Mouse (Mus musculus) hindbrain, embryonic 11.5 days (tissue): Measurements from ENCODE around the gene Spn. TPM values are rescaled to one million over a fixed set of nuclear protein-coding genes. Genes with fewer than 3 reads are reported as not detected.
A peak's percentile ranks its signal among the peaks of the same experiment; 100 is the strongest.

Experiments
- ATAC-seq: fragments of 200-750 bp; cut with Nextera tagmentation; 2 replicates; pipeline ENCODE4 v1.8.0; 2017; ENCODE audit warnings: mild to moderate bottlenecking, moderate TSS enrichment, moderate library complexity; ENCODE audit not compliant: low FRiP score
- DNase-seq: peaks from one replicate; pipeline ENCODE4 v3.0.0-alpha.2; 2015; ENCODE audit warnings: low spot score
- H3K27ac ChIP-seq: fragments of 300-500 bp; sonication (generic); 2 replicates; pipeline ENCODE4 v1.5.1; 2014; ENCODE audit warnings: mild to moderate bottlenecking, low read depth, low read length
- H3K27me3 ChIP-seq: fragments of 300-500 bp; sonication (generic); 2 replicates; pipeline ENCODE4 v1.6.1; 2014; ENCODE audit warnings: mild to moderate bottlenecking, low read length, moderate library complexity, mixed read lengths; ENCODE audit not compliant: control insufficient read depth, insufficient read depth
- H3K36me3 ChIP-seq: fragments of 300-500 bp; sonication (generic); 2 replicates; pipeline ENCODE4 v1.6.1; 2014; ENCODE audit warnings: mild to moderate bottlenecking, low read length, moderate library complexity, mixed read lengths; ENCODE audit not compliant: control insufficient read depth, insufficient read depth
- H3K4me1 ChIP-seq: fragments of 300-500 bp; sonication (generic); replicated peaks from 2 replicates; pipeline ENCODE4 v1.6.1; 2014; ENCODE audit warnings: low read length, mixed read lengths; ENCODE audit not compliant: control insufficient read depth, insufficient read depth
- H3K4me2 ChIP-seq: fragments of 300-500 bp; sonication (generic); replicated peaks from 2 replicates; pipeline ENCODE4 v1.6.1; 2014; ENCODE audit warnings: mild to moderate bottlenecking, low read depth, low read length
- H3K4me3 ChIP-seq: fragments of 300-500 bp; sonication (generic); 2 replicates; pipeline ENCODE4 v1.5.1; 2014; ENCODE audit warnings: low read depth, low read length
- H3K9ac ChIP-seq: fragments of 300-500 bp; sonication (generic); 2 replicates; pipeline ENCODE4 v1.6.1; 2014; ENCODE audit warnings: low read depth, low read length
- H3K9me3 ChIP-seq: fragments of 300-500 bp; sonication (generic); 2 replicates; pipeline ENCODE4 v1.6.1; 2016; ENCODE audit warnings: low read length; ENCODE audit not compliant: control insufficient read depth
- WGBS: fragments of 180-500 bp; shearing (Covaris S2); extraction: QIAGEN DNeasy Blood & Tissue Kit; methylation state at CpG from one replicate; pipeline ENCODE4 v1.1.7; 2014; 5-methylcytosine and 5-hydroxymethylcytosine counted together
- polyA plus RNA-seq: library from polyadenylated mRNA; unstranded; fragments of >200 nt; fragmentation: Nextera tagmentation; extraction: Ambion mirVana; gene quantifications from 2 replicates; pipeline ENCODE4 v1.2.1, GENCODE M21; 2014

Spn gene
- polyA plus RNA-seq, 1 experiment from 2014 or later, result 0.08 TPM

GRCm38 (mm10) chr7:127103960-127104359, 33.7 kb downstream of the Spn start:
- Histone ChIP-seq H3K27ac (no peak overlapping the region), H3K27me3 (no peaks in the 10 kb centered on the region), H3K9me3 (no peaks in the 10 kb centered on the region), H3K9ac (no peak overlapping the region), H3K4me3 (no peak overlapping the region), H3K4me2 (no peak overlapping the region), H3K36me3 (no peaks in the 10 kb centered on the region), H3K4me1 (no peaks in the 10 kb centered on the region)
- WGBS, result 65% methylated on average over 6 of the region's 6 CpGs
- ATAC-seq, result no peak
- peak; percentile 15 for DNase-seq

GRCm38 (mm10) chr7:127102148-127102547, 35.5 kb downstream of the Spn start:
- WGBS, result 79% methylated on average over 6 of the region's 6 CpGs
- no peak overlapping the region for H3K9ac ChIP-seq
- ATAC-seq, result no peak

GRCm38 (mm10) chr7:127101451-127102016, 36.1 kb downstream of the Spn start:
- no peak overlapping the region for H3K27ac ChIP-seq
- ATAC-seq (no peak), DNase-seq (no peak)
- WGBS, result 56% methylated on average over 2 of the region's 2 CpGs
- no peak overlapping the region for H3K4me2 ChIP-seq
- H3K36me3 ChIP-seq, result no peaks in the 10 kb centered on the region
- no peaks in the 10 kb centered on the region for H3K9me3 ChIP-seq
- H3K4me1 ChIP-seq, result no peaks in the 10 kb centered on the region
- no peak overlapping the region for H3K9ac ChIP-seq
- no peak overlapping the region for H3K4me3 ChIP-seq
- no peaks in the 10 kb centered on the region for H3K27me3 ChIP-seq

More at GRCm38 (mm10) chr7:127102148-127102547, 35.5 kb downstream of the Spn start:
- no peak overlapping the region for H3K4me3 ChIP-seq
- no peaks in the 10 kb centered on the region for H3K27me3 ChIP-seq
- DNase-seq, result no peak
- H3K4me2 ChIP-seq, result no peak overlapping the region
- no peaks in the 10 kb centered on the region for H3K9me3 ChIP-seq
- no peaks in the 10 kb centered on the region for H3K36me3 ChIP-seq
- no peak overlapping the region for H3K27ac ChIP-seq
- H3K4me1 ChIP-seq, result no peaks in the 10 kb centered on the region

- H3K27ac ChIP-seq, result no peak overlapping the region
- ATAC-seq (no peak), DNase-seq (no peak)
- H3K9ac ChIP-seq, result no peak overlapping the region
- WGBS, result 92% methylated on average over 4 of the region's 4 CpGs
- H3K4me1 ChIP-seq, result no peaks in the 10 kb centered on the region
- H3K9me3 ChIP-seq, result no peaks in the 10 kb centered on the region
- no peak overlapping the region for H3K4me3 ChIP-seq
- no peaks in the 10 kb centered on the region for H3K36me3 ChIP-seq
- H3K4me2 ChIP-seq, result no peak overlapping the region
- no peaks in the 10 kb centered on the region for H3K27me3 ChIP-seq
Observed at GRCm38 (mm10) chr7:127099528-127099927, 38.1 kb downstream of the Spn start.

- no peak for DNase-seq
- Histone ChIP-seq H3K9me3 (no peaks in the 10 kb centered on the region), H3K27ac (no peak overlapping the region), H3K4me1 (no peaks in the 10 kb centered on the region), H3K9ac (no peak overlapping the region), H3K36me3 (no peaks in the 10 kb centered on the region), H3K27me3 (no peaks in the 10 kb centered on the region), H3K4me3 (no peak overlapping the region), H3K4me2 (no peak overlapping the region)
- ATAC-seq, result no peak
- 93% methylated on average over 4 of the region's 4 CpGs for WGBS
Observed at GRCm38 (mm10) chr7:127098950-127099349, 38.7 kb downstream of the Spn start.

- Histone ChIP-seq H3K9me3 (no peaks in the 10 kb centered on the region), H3K27ac (no peak overlapping the region), H3K4me1 (no peaks in the 10 kb centered on the region), H3K4me2 (no peak overlapping the region), H3K27me3 (no peaks in the 10 kb centered on the region), H3K36me3 (no peaks in the 10 kb centered on the region), H3K9ac (no peak overlapping the region), H3K4me3 (no peak overlapping the region)
- DNase-seq, result no peak
- ATAC-seq, result no peak
- 88% methylated on average over 5 of the region's 5 CpGs for WGBS
Observed at GRCm38 (mm10) chr7:127098521-127098920, 39.1 kb downstream of the Spn start.

GRCm38 (mm10) chr7:127096456-127096855, 41.2 kb downstream of the Spn start:
- 74% methylated on average over 7 of the region's 7 CpGs for WGBS
- Histone ChIP-seq H3K27me3 (no peaks in the 10 kb centered on the region), H3K36me3 (no peaks in the 10 kb centered on the region), H3K4me1 (no peaks in the 10 kb centered on the region), H3K4me3 (no peak overlapping the region), H3K4me2 (no peak overlapping the region), H3K9ac (no peak overlapping the region), H3K27ac (no peak overlapping the region), H3K9me3 (no peaks in the 10 kb centered on the region)
- ATAC-seq (no peak), DNase-seq (no peak)

- Histone ChIP-seq H3K4me3 (no peak overlapping the region), H3K4me2 (no peak overlapping the region), H3K9me3 (no peaks in the 10 kb centered on the region), H3K27ac (no peak overlapping the region), H3K27me3 (no peaks in the 10 kb centered on the region), H3K36me3 (no peaks in the 10 kb centered on the region), H3K9ac (no peak overlapping the region), H3K4me1 (no peaks in the 10 kb centered on the region)
- 84% methylated on average over 3 of the region's 3 CpGs for WGBS
- ATAC-seq, result no peak
- no peak for DNase-seq
Observed at GRCm38 (mm10) chr7:127093914-127094313, 43.7 kb downstream of the Spn start.

- DNase-seq (no peak), ATAC-seq (no peak)
- Histone ChIP-seq H3K4me2 (no peak within 1 kb of the TSS), H3K27ac (no peak within 1 kb of the TSS), H3K4me3 (no peak within 1 kb of the TSS), H3K36me3 (no peaks in the 10 kb centered on the region), H3K27me3 (no peaks in the 10 kb centered on the region), H3K9me3 (no peaks in the 10 kb centered on the region), H3K4me1 (no peaks in the 10 kb centered on the region), H3K9ac (no peak within 1 kb of the TSS)
- 73% methylated on average over 16 of the region's 16 CpGs for WGBS
Observed at GRCm38 (mm10) chr7:127091114-127091896, 46.3 kb downstream of the Spn start, which contains the start of gene AI467606. Gene AI467606, plus strand, starts transcription at chr7:127091359.
